Mouse (Mus musculus) natural killer cell, adult 2 months (primary cell): Measurements from ENCODE around the gene Gm20767.
"Not testable (repeated sequence)": the region's sequence is repeated elsewhere in the genome, so short reads cannot be mapped to it uniquely, and the experiment has no call there.

Experiments
- DNase-seq, 2 experiments: peaks; one replicate each; pipeline ENCODE4 v3.0.0; 2022; ENCODE audit warnings: low spot score in 2 of 2

The Gm20767 gene

GRCm38 (mm10) chr13:120139946-120140345 is at the start of gene Gm20767:
TSS of gene Gm20767 (plus strand) at chr13:120140246.
- DNase-seq: not testable (repeated sequence)

DNA sequence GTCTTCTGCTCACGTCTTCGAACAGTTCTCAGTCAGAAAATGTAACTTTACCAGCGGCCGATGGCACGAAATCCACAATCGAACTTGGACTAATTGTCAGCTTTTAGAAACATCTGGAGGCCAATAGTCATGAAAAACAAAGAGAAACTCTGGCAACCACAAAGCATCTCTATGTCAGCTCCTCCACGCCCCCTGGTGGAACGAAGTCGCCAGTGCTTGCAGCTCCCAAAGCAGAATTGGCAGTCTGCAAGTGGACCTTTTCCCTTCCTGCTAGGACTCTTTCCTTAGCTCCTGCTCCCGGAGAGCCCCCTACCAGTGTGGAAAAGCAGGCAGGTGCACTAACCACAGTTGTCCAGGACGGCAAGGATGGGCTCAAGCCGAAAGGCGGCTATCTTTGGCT is 47.1 kb upstream of the Gm20767 start:
- DNase-seq: not testable (repeated sequence)

DNA sequence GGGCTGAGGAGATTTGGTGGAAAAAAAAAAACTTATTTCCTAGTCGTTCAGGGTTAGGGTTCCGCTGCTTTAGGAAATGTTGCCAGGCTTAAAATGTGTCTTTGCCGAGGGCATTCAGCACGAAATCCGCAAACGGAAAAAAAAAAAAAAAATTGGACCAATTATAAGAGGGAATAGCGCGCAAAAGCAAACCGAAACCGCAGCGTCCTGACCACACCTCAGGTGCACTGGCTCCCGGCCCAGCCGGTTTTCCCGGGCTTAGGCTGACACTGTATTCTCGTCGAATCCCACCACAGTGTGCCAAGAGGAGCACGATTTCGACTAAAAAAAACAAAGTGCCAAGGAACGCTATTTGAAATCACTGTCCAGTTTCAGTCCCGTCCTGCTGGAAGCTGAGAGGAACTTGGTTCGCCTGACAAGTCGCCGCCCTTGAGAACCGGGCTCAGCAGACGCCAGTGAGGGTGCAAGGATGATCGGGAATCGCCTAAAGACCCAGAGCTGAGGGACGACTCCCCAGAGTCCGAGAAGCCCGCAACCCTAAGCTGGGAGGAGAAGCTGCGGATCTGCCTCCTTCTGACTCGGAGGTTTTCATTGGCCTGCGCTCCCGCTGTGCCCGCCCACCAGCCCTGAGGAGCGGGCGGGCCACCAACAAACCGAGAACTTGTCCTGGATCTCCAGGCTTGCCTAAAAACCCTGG is 43.7 kb upstream of the Gm20767 start:
- DNase-seq: not testable (repeated sequence)

DNA sequence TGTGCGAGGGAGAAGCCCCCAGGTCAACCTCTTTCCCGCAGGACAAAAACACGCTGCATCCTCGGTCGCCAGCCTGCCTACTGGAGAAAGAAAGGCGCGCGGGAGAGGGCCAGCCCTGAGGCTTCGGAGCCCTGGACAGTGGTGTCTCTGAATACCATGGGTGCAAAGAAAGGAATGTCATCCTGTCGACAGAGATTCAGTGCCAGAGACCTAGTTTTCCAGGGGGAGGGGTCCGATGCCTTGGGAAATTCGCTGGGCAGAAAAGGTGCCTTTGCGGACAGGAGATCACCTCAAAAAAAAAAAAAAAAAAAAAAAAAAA is 43.1 kb upstream of the Gm20767 start:
- DNase-seq: not testable (repeated sequence)

DNA sequence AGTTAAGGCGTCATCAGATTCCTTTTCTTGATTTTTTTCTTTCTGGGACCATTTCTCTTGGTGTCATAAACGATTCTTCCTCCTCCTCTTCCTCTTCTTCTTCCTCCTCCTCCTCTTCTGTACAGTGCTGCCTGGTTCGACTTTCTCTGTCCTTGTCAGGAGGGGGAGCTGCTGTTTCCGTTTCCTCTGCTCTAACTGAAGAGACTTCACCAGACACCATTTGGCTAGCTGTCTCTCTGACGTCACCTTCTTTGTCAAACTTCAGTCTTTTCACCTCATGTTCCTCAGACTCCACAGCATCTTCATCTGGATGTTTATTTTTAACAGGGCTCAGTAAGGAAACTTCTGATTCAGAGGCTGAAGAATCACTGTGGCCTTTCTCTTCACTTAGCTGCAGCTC is 40.7 kb upstream of the Gm20767 start:
- DNase-seq: not testable (repeated sequence)

- DNase-seq: not testable (repeated sequence)
Measured at GRCm38 (mm10) chr13:120106504-120106903, 33.5 kb upstream of the Gm20767 start.

DNA sequence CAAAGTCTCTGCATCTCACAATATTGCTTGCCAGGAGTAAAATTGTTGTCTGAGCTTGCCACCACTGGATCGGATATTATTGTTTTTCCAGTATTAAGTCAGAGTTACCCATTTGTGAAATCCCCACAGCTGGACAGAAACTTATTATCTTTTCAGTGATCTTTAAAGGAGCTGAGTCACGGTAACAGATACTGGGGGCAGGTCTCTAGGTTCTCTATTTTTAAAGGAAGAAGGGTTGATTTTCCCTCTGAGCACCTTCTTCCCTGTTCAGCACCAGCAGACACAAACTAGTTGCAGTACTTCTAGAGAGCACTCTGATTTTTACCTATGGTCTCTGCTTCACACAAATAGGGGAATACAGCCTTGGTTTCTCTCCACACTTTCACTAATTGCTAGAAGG is 33.0 kb upstream of the Gm20767 start:
- not testable (repeated sequence) for DNase-seq

- DNase-seq: not testable (repeated sequence)
Measured at GRCm38 (mm10) chr13:120142348-120142747, 2.3 kb downstream of the Gm20767 start.

GRCm38 (mm10) chr13:120149660-120150407 is 9.8 kb downstream of the Gm20767 start:
- not testable (repeated sequence) for DNase-seq

DNA sequence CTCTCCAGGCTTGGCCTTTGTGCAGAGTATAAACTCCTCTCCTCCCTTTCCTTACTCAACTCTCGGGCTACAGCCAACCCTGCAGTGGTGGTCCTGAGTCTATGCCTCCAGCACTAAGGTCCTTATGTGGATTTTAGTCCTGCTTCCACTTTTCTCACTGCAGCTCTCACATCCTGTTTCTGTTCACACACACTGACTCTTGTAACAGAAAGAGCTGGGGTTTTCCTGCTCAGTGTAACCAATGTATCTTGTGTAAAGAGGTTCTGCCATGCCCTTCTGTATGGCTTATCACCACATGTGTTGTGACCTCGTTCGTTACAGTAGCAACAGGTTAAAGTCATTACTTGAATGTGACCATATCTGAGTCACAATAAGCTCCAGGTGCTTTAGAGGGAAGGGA is 10.5 kb downstream of the Gm20767 start:
- peak in 1 of 2 experiments; percentile 4 for DNase-seq

GRCm38 (mm10) chr13:120168301-120168700 is 28.3 kb downstream of the Gm20767 start:
- DNase-seq: not testable (repeated sequence)

- not testable (repeated sequence) for DNase-seq
Measured at GRCm38 (mm10) chr13:120172133-120172532, 32.1 kb downstream of the Gm20767 start, which contains the start of gene Gm21818. TSS of gene Gm21818 (plus strand) at chr13:120172433.

DNA sequence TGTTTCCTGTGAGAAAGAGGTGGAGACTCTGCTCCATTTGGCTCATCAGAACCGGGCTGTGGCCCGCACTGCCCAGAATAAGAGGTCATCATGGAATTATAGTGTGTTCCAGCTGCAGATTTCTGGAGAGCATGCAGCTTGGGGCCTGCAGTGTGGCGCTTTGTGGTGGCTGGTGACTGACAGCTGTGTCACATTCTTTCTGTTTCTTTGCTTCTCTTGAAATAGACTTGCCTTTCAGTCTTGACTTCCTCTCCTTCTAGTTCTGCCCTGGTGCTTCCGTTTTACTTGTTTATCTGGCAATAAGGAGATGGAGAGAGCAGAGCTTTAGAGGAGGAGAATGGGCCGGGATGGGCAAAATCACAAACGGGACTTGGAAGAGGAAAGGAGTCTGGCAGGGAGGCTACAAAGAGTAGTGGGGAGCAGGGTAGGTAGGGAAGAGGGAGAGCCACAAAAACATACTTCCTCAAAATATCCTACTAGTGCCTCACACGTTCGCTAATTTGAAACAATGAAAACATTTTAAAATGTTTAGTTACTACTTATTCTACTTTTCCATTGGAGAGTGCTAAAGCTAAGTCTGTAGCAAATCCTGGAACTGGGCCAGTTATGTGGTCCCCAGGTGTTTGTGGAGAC is 56.3 kb downstream of the Gm20767 start:
- DNase-seq: not testable (repeated sequence)
